Mouse (Mus musculus) layer of hippocampus, adult 11-12 months (tissue): ENCODE data around the gene Trp73.

Experiments used
- DNase-seq: peaks from one replicate; pipeline ENCODE4 v3.0.0; 2022; ENCODE audit warnings: low spot score

Trp73 gene

GRCm38 (mm10) chr4:154103386-154103785 is 36.6 kb downstream of the Trp73 start:
- DNase-seq: no peak

- no peak for DNase-seq
Observed at GRCm38 (mm10) chr4:154099361-154099760, 40.6 kb downstream of the Trp73 start.

- no peak for DNase-seq
Observed at GRCm38 (mm10) chr4:154096111-154096510, 43.9 kb downstream of the Trp73 start.

- peak; percentile 30 for DNase-seq
Observed at GRCm38 (mm10) chr4:154093210-154093609, 46.8 kb downstream of the Trp73 start.

- DNase-seq: no peak
Observed at GRCm38 (mm10) chr4:154091356-154091755, 48.7 kb downstream of the Trp73 start.

- DNase-seq: no peak
Observed at GRCm38 (mm10) chr4:154089205-154089604, 50.8 kb downstream of the Trp73 start.

GRCm38 (mm10) chr4:154086436-154086835 is 53.6 kb downstream of the Trp73 start:
- no peak for DNase-seq

GRCm38 (mm10) chr4:154085856-154086255 is 54.2 kb downstream of the Trp73 start:
- peak; percentile 32 for DNase-seq

GRCm38 (mm10) chr4:154081974-154082373 is 58.0 kb downstream of the Trp73 start:
- DNase-seq: no peak

GRCm38 (mm10) chr4:154081021-154081420 is 59.0 kb downstream of the Trp73 start:
- no peak for DNase-seq

GRCm38 (mm10) chr4:154080211-154080610 is 59.8 kb downstream of the Trp73 start:
- no peak for DNase-seq

GRCm38 (mm10) chr4:154071941-154072340 is 68.1 kb downstream of the Trp73 start:
- no peak for DNase-seq

GRCm38 (mm10) chr4:154071521-154071920 is 68.5 kb downstream of the Trp73 start:
- DNase-seq: no peak

GRCm38 (mm10) chr4:154070896-154071295 is 69.1 kb downstream of the Trp73 start:
- no peak for DNase-seq

- peak; percentile 40 for DNase-seq
Observed at GRCm38 (mm10) chr4:154064827-154065773, 74.9 kb downstream of the Trp73 start.

GRCm38 (mm10) chr4:154057696-154058095 is 82.3 kb downstream of the Trp73 start:
- DNase-seq: no peak

- no peak for DNase-seq
Observed at GRCm38 (mm10) chr4:154056661-154057060, 83.3 kb downstream of the Trp73 start.

- DNase-seq: no peak
Observed at GRCm38 (mm10) chr4:154056046-154056445, 84.0 kb downstream of the Trp73 start.

- DNase-seq: no peak
Observed at GRCm38 (mm10) chr4:154055482-154055881, 84.5 kb downstream of the Trp73 start.

- DNase-seq: no peak
Observed at GRCm38 (mm10) chr4:154053065-154053464, 86.9 kb downstream of the Trp73 start.

- DNase-seq: no peak
Observed at GRCm38 (mm10) chr4:154051401-154051800, 88.6 kb downstream of the Trp73 start.

- DNase-seq: no peak
Observed at GRCm38 (mm10) chr4:154045837-154046236, 94.2 kb downstream of the Trp73 start.

- no peak for DNase-seq
Observed at GRCm38 (mm10) chr4:154042577-154042976, 97.4 kb downstream of the Trp73 start, which contains the start of gene Ccdc27. Gene Ccdc27 (minus strand): TSS chr4:154042677.

- DNase-seq: no peak
Observed at GRCm38 (mm10) chr4:154037123-154037522, 102.9 kb downstream of the Trp73 start.
